Mouse (Mus musculus) left cerebral cortex, postnatal 4 days (tissue): ENCODE measurements around the gene Ccdc91. TPM values are rescaled to one million over a fixed set of nuclear protein-coding genes. Genes with fewer than 3 reads are reported as not detected.

Source experiments
- DNase-seq: peaks from one replicate; pipeline ENCODE4 v3.0.0-alpha.2; 2022
- intact Hi-C: fragments of 180-260 bp; cut with DNase I; formaldehyde crosslinking; loops from one replicate; pipeline ENCODE4 v1.15.1; 2025
- total RNA-seq, 2 experiments: library from RNA; stranded (reverse); gene quantifications; 2 replicates each; pipeline ENCODE4 v1.2.3; 2021

Ccdc91 gene
- 10 to 100 TPM; 22.4 to 25.3 TPM for total RNA-seq

GRCm38 (mm10) chr6:147475727-147476613 is at the start of gene Ccdc91:
Gene Ccdc91, plus strand, starts transcription at chr6:147475828.
- DNase-seq, result peak; percentile 90
- intact Hi-C loops, result no loop called here

DNA sequence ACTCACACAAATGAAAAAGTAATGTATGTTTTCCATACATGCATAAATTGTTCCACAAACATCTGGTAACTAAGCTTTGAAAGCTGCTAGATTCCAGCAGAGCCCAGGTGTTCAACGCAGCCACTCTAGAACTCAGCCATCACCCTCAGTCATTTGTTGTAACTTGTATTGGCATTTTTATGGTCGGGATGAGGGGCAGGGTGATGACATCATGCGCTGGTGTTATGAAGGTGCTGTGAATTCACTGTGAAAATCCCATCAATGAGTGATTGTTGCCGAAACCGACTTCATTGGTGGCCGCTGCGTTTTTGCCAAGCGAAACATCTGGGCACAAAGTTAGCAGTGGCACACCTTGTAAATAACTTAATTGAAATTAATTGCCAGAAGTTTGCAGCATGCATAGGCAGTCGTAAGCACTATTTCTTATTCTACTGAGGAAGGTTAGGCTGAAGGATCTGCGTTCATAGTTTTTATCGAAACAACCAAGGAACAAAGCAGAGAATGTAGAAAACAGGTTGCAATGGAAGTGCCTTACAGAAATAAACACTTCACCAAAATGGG is 48.6 kb upstream of the Ccdc91 start:
- intact Hi-C loops, result no loop called here

GRCm38 (mm10) chr6:147455775-147456174 is 19.9 kb upstream of the Ccdc91 start:
- peak; percentile 3 for DNase-seq
- intact Hi-C loops, result no loop called here

More for the DNA sequence above, 48.6 kb upstream of the Ccdc91 start:
- DNase-seq, result no peak

- DNase-seq, result no peak
- intact Hi-C loops, result no loop called here
These were observed 16.9 kb upstream of the Ccdc91 start for GRCm38 (mm10) chr6:147458637-147459301.

DNA sequence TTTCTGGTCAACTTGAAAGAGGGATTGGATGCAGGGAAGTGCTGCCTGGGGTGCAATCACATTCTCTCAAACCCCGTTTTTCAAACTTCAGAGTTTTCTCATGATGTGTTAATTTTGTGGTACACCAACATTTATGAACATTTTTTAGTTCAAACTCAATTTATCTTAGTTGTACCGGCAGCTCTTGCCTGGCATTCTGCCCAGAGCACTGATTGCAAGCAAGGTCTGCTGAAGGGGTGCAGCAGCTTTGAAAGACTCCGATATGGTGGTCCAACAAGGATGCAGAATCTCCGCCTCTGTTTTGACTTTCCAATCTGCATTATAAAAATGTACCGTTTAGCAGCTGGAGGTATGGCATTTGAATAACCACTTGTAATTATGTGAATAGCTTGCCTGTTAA is 5.6 kb upstream of the Ccdc91 start:
- peak; percentile 6 for DNase-seq
- intact Hi-C loops, result no loop called here

- peak; percentile 8 for DNase-seq
- intact Hi-C loops, result no loop called here
These were observed 5.5 kb downstream of the Ccdc91 start for GRCm38 (mm10) chr6:147481141-147481540.

- no peak for DNase-seq
- intact Hi-C loops, result no loop called here
These were observed 14.5 kb downstream of the Ccdc91 start for GRCm38 (mm10) chr6:147490120-147490519.

- intact Hi-C loops, result no loop called here
- no peak for DNase-seq
These were observed 16.9 kb downstream of the Ccdc91 start for GRCm38 (mm10) chr6:147492551-147492950.

GRCm38 (mm10) chr6:147501439-147501838 is 25.8 kb downstream of the Ccdc91 start:
- DNase-seq, result no peak
- intact Hi-C loops, result no loop called here

- DNase-seq, result peak; percentile 6
- intact Hi-C loops, result no loop called here
These were observed 30.4 kb downstream of the Ccdc91 start for GRCm38 (mm10) chr6:147506074-147506473.

DNA sequence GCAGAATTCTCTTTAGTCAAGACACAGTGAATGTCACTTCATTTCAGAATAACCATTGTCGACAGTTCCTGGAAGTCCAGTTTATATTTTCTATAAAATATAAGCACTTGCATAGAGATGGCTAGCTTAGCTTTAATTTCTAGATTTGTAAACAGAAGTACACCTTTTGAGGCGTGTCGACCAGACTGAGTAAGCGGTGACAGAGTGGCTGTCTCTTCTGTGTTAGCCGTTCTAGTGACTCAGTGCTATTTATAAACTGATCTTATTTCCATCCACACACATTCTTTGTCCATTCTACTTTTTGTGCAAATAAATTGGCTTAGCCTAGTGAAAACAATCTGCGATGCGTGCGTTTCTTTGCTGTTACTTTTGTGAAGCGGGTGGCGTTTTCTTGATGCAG is 30.9 kb downstream of the Ccdc91 start:
- DNase-seq, result no peak
- intact Hi-C loops, result no loop called here

GRCm38 (mm10) chr6:147507186-147507585 is 31.6 kb downstream of the Ccdc91 start:
- DNase-seq, result no peak
- intact Hi-C loops, result no loop called here

GRCm38 (mm10) chr6:147510516-147510915 is 34.9 kb downstream of the Ccdc91 start:
- intact Hi-C loops, result no loop called here
- DNase-seq, result no peak

DNA sequence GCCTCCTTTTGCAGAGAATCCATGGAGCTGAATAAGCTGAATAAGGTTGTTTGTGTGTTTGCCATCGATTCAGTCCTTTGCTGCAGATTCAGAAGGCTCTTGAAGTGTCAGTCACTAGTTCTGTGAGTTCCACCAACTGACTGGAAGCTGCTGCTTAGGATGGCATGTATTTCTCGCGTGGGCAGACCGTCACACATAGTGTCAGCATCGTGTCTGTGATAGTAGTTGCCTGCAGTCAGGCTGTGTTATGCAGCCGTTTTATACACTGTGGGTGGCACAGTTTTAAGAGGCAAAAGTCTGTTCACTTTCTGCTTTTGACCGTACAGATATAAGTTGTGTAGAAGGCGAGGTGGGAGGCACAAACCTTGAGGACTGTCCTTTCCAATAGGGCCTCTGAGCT is 42.3 kb downstream of the Ccdc91 start:
- intact Hi-C loops, result no loop called here
- no peak for DNase-seq

DNA sequence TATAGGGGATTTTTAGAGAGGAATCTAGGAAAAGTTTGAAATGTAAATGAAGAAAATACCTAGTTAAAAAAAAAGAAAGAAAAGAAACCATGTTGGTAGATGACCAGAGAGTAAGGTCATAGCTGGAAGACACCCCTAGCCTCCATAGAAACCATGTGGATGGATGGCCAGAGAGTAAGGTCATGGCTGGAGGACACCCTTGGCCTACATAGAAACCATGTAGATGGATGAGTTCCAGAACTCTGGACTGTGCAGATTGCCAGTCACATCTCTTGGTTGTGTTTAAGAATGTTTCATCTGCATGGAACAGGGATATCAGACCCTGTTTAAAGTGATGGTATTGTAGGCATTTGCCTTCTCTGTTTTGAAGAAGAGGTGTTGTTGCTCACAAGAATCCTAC is 49.6 kb downstream of the Ccdc91 start:
- no peak for DNase-seq
- intact Hi-C loops, result no loop called here

GRCm38 (mm10) chr6:147534971-147535370 is 59.3 kb downstream of the Ccdc91 start:
- intact Hi-C loops, result no loop called here
- DNase-seq, result no peak

- no peak for DNase-seq
- intact Hi-C loops, result no loop called here
These were observed 62.6 kb downstream of the Ccdc91 start for GRCm38 (mm10) chr6:147538236-147538635.

DNA sequence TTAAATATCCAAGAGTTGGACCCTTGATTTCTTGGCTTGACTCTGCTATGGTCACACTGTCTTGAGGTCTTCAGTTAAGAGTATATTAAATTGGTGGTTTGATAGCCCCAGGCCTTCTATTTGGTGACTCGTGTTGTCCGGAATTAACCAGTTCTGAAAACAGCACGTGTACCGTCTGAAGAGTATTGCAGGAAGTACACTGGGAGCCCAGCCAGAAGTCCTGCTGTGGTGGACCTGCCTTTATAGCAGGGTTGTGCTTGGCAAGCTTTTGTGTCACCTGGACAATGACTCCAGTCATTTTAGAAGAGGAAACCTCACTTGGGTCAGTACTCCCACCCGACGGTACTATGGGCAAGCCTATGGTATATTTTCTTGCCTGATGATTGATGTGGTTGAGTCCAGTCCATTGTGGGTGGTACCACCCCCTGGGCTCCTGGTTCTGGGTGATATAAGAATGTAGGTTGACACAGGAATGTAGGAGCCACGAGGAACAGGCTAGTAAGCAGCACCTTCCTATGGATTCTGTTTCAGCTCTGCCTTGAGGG is 63.5 kb downstream of the Ccdc91 start:
- intact Hi-C loops, result no loop called here
- peak; percentile 3 for DNase-seq

GRCm38 (mm10) chr6:147540942-147541341 is 65.3 kb downstream of the Ccdc91 start:
- intact Hi-C loops, result no loop called here
- no peak for DNase-seq

DNA sequence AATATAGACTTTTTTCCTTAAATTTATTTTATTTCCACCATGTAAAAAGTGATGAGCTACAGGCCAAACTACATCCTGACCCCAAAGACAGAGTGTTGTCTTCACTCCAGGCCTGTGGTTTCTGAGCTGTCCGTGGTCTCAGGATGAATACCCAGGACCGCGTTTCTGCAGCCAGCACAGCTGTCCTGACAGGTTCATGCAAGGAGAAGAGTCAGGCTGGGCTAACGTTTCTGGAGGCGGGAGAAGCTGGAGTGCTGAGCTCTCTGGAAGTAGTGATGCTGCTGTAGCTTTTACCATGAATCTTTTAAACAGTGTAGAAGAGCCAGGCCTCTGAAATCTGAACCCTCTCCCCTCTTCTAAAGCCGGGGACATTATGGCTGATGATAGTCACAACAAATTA is 80.0 kb downstream of the Ccdc91 start:
- DNase-seq, result no peak
- intact Hi-C loops, result no loop called here

- no peak for DNase-seq
- intact Hi-C loops, result no loop called here
These were observed 83.7 kb downstream of the Ccdc91 start for GRCm38 (mm10) chr6:147559316-147559715.
